Mouse (Mus musculus) small intestine, adult 2 months (tissue): ENCODE measurements at regions not wholly inside any gene's neighbourhood (a gene's known extent, or its start where the extent isn't known, plus 50 kb on each side); places are given as distances from the start of the nearest gene placed in this dataset.

ENCODE experiments used
- CTCF ChIP-seq: fragments of 200-500 bp; IDR thresholded peaks from 2 replicates; pipeline ENCODE4 v1.5.1; 2012; ENCODE audit warnings: low read depth, mild to moderate bottlenecking, control low read depth, inconsistent platforms, low read length, moderate library complexity, mixed read lengths; ENCODE audit not compliant: insufficient replicate concordance, insufficient read length; ENCODE audit errors: extremely low read depth
- POLR2A ChIP-seq: fragments of 200-500 bp; IDR thresholded peaks from 2 replicates; pipeline ENCODE4 v1.6.1; 2012; ENCODE audit warnings: low read depth, mild to moderate bottlenecking, control low read depth, inconsistent platforms, low read length, moderate library complexity

DNA sequence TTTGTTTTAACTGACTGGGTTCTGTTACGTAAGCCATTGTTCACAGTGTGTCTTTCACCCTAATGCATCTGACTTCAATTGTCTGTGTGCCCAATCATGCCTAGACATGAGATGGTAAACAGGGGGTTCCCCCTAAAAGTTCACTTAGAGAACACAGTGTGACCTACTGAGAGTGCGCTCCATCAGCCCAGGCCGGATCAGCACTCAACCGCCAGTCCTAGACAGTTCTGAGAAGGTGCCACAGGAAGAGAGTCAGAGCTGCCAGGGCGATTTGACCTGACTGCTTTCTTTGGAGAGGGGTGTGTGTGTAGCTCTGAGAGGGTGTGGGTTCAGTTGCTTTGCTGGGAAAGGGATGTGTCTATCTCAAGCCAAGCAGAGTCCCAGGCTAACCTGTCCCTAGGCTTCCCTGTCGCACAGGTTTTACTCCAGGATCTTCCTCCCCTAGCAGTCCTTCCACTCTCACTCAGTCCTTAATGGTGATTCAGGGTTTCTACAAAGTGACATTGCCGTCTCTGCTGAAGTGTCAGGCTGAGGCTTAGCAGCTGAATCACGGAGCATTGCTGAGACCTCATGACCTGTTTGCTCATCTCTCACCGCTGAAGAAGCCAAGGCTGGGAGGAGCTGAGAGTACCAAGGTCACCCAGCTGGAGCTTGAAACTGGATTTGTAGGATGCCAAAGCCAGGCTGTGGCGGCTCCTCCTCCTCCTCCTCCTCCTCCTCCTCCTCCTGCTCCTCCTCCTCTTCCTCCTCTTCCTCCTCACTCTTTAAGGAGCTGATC, 64.8 kb upstream of the Ipo5 start:
- TF ChIP-seq CTCF (no peak), POLR2A (no peak)
